Mouse (Mus musculus): ENCODE data around the gene Clec16a.

- TF ChIP-seq CTCF (IDR thresholded peaks at IDR 0.05; ENCODE audit: low read depth) (no peak), EP300 (IDR thresholded peaks at IDR 0.05; ENCODE audit: low read depth) (no peak)
Measured at GRCm38 (mm10) chr16:10786782-10787547, 241.8 kb downstream of the Clec16a start.
